Mouse (Mus musculus) lung, adult 2 months (tissue): ENCODE measurements around the gene Cited1.
A peak's percentile ranks its signal among the peaks of the same experiment; 100 is the strongest.

Experiments used
- CTCF ChIP-seq: fragments of 200-500 bp; IDR thresholded peaks from 2 replicates; pipeline ENCODE4 v1.5.1; 2011; ENCODE audit warnings: mild to moderate bottlenecking, low read length, control low read depth; ENCODE audit not compliant: insufficient read depth
- POLR2A ChIP-seq: fragments of 200-500 bp; IDR thresholded peaks from 2 replicates; pipeline ENCODE4 v1.6.1; 2011; ENCODE audit warnings: low read depth, mild to moderate bottlenecking, control low read depth, low read length, borderline replicate concordance; ENCODE audit errors: extremely low read depth

GRCm38 (mm10) chrX:102219126-102219525 lies 32.9 kb downstream of the Cited1 start:
- peak; percentile 49 for TF ChIP-seq CTCF
- TF ChIP-seq POLR2A = no peak
